Mouse (Mus musculus): Measurements from ENCODE around the gene Kmt2e. TPM values are rescaled to one million over a fixed set of nuclear protein-coding genes. Genes with fewer than 3 reads are reported as not detected.

The Kmt2e gene
- polyA plus RNA-seq, 1 experiment, result 12.2 TPM

- Histone ChIP-seq H3K4me1 (ENCODE audit: control insufficient read depth, insufficient read depth, insufficient read length, low read length) (no peaks in the 10 kb centered on the region), H3K36me3 (ENCODE audit: control insufficient read depth, insufficient read depth, low read length) (peaks cover 4% of the 10 kb centered on the region), H3K27me3 (ENCODE audit: control insufficient read depth, insufficient read depth, low read length) (no peaks in the 10 kb centered on the region), H3K4me3 (ENCODE audit: low read depth, low read length) (no peak overlapping the region), H3K27ac (ENCODE audit: insufficient read depth, low read depth, low read length) (no peak overlapping the region)
- WGBS, result 97% methylated on average over 3 of the region's 3 CpGs
- TF ChIP-seq POLR2A (IDR thresholded peaks at IDR 0.05; ENCODE audit: low read depth, low read length) (no peak), CTCF (IDR thresholded peaks at IDR 0.05; ENCODE audit: extremely low read depth, insufficient read length, insufficient replicate concordance, low read depth, low read length) (no peak)
Measured at GRCm38 (mm10) chr5:23519679-23520078, 85.4 kb downstream of the Kmt2e start.

GRCm38 (mm10) chr5:23521645-23522044, 87.4 kb downstream of the Kmt2e start:
- Histone ChIP-seq H3K27ac (ENCODE audit: insufficient read depth, low read depth, low read length) (no peak overlapping the region), H3K27me3 (ENCODE audit: control insufficient read depth, insufficient read depth, low read length) (no peaks in the 10 kb centered on the region), H3K4me1 (ENCODE audit: control insufficient read depth, insufficient read depth, insufficient read length, low read length) (no peaks in the 10 kb centered on the region), H3K36me3 (ENCODE audit: control insufficient read depth, insufficient read depth, low read length) (peaks cover 8% of the 10 kb centered on the region), H3K4me3 (ENCODE audit: low read depth, low read length) (no peak overlapping the region)
- TF ChIP-seq POLR2A (IDR thresholded peaks at IDR 0.05; ENCODE audit: low read depth, low read length), result no peak
- TF ChIP-seq CTCF (IDR thresholded peaks at IDR 0.05; ENCODE audit: extremely low read depth, insufficient read length, insufficient replicate concordance, low read depth, low read length), result no peak
- 82% methylated on average over 1 of the region's 1 CpGs for WGBS

GRCm38 (mm10) chr5:23523936-23524335, 89.7 kb downstream of the Kmt2e start:
- TF ChIP-seq POLR2A (IDR thresholded peaks at IDR 0.05; ENCODE audit: low read depth, low read length) (no peak), CTCF (IDR thresholded peaks at IDR 0.05; ENCODE audit: extremely low read depth, insufficient read length, insufficient replicate concordance, low read depth, low read length) (no peak)
- peaks cover 6% of the 10 kb centered on the region for H3K36me3 ChIP-seq (ENCODE audit: control insufficient read depth, insufficient read depth, low read length)
- 67% methylated on average over 3 of the region's 3 CpGs for WGBS

GRCm38 (mm10) chr5:23524621-23525020, 90.4 kb downstream of the Kmt2e start:
- no peaks in the 10 kb centered on the region for H3K4me1 ChIP-seq (ENCODE audit: control insufficient read depth, insufficient read depth, insufficient read length, low read length)
- H3K4me3 ChIP-seq (ENCODE audit: low read depth, low read length), result no peak overlapping the region
- H3K27me3 ChIP-seq (ENCODE audit: control insufficient read depth, insufficient read depth, low read length), result no peaks in the 10 kb centered on the region
- no peak for TF ChIP-seq CTCF (IDR thresholded peaks at IDR 0.05; ENCODE audit: extremely low read depth, insufficient read length, insufficient replicate concordance, low read depth, low read length)
- no peak for TF ChIP-seq POLR2A (IDR thresholded peaks at IDR 0.05; ENCODE audit: low read depth, low read length)
- no peak overlapping the region for H3K27ac ChIP-seq (ENCODE audit: insufficient read depth, low read depth, low read length)
- H3K36me3 ChIP-seq (ENCODE audit: control insufficient read depth, insufficient read depth, low read length), result peaks cover 5% of the 10 kb centered on the region
- WGBS, result 52% methylated on average over 3 of the region's 3 CpGs

More at GRCm38 (mm10) chr5:23523936-23524335, 89.7 kb downstream of the Kmt2e start:
- Histone ChIP-seq H3K27me3 (ENCODE audit: control insufficient read depth, insufficient read depth, low read length) (no peaks in the 10 kb centered on the region), H3K4me3 (ENCODE audit: low read depth, low read length) (no peak overlapping the region), H3K27ac (ENCODE audit: insufficient read depth, low read depth, low read length) (no peak overlapping the region), H3K4me1 (ENCODE audit: control insufficient read depth, insufficient read depth, insufficient read length, low read length) (no peaks in the 10 kb centered on the region)

GRCm38 (mm10) chr5:23531100-23531499, 96.9 kb downstream of the Kmt2e start:
- H3K4me3 ChIP-seq (ENCODE audit: low read depth, low read length), result no peak overlapping the region
- H3K36me3 ChIP-seq (ENCODE audit: control insufficient read depth, insufficient read depth, low read length), result 0 out of 2 replicates have a peak, but pooled peaks cover 2% of the 10 kb centered on the region
- TF ChIP-seq CTCF (IDR thresholded peaks at IDR 0.05; ENCODE audit: extremely low read depth, insufficient read length, insufficient replicate concordance, low read depth, low read length) (no peak), POLR2A (IDR thresholded peaks at IDR 0.05; ENCODE audit: low read depth, low read length) (no peak)
- H3K27me3 ChIP-seq (ENCODE audit: control insufficient read depth, insufficient read depth, low read length), result no peaks in the 10 kb centered on the region
- 91% methylated on average over 6 of the region's 6 CpGs for WGBS
- no peak overlapping the region for H3K27ac ChIP-seq (ENCODE audit: insufficient read depth, low read depth, low read length)
- no peaks in the 10 kb centered on the region for H3K4me1 ChIP-seq (ENCODE audit: control insufficient read depth, insufficient read depth, insufficient read length, low read length)

DNA sequence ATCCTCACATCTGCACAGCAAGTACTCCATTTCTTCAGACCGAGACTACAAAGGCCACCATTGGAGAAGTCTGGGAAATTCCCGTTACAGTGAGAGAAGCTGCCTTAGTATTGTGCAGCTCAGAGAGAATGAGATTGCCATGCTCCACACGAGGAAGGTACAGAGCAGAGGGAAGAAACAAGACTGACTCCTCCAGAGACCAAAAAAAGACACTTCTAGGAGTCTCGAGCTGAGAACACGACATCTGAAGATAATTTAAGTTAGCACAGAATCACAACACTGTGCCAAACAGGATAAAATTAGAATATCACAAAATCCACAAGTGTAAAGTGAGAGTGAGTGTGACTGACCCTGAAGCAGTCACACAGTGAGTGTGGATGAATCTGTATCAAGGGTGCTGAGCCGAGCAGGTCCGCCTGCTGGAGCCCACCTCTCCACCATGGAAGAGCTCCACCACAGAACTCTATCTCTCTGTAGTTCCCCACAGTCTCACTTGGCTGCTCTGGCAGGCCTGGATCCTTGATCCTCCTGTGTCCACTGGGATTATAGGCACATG, 97.4 kb downstream of the Kmt2e start:
- H3K27ac ChIP-seq (ENCODE audit: insufficient read depth, low read depth, low read length), result no peak overlapping the region
- WGBS, result 92% methylated on average over 7 of the region's 7 CpGs

GRCm38 (mm10) chr5:23535692-23536091, 101.5 kb downstream of the Kmt2e start:
- H3K4me3 ChIP-seq (ENCODE audit: low read depth, low read length), result no peak overlapping the region
- WGBS, result 93% methylated on average over 7 of the region's 7 CpGs
- no peaks in the 10 kb centered on the region for H3K27me3 ChIP-seq (ENCODE audit: control insufficient read depth, insufficient read depth, low read length)
- H3K27ac ChIP-seq (ENCODE audit: insufficient read depth, low read depth, low read length), result no peak overlapping the region
- TF ChIP-seq CTCF (IDR thresholded peaks at IDR 0.05; ENCODE audit: extremely low read depth, insufficient read length, insufficient replicate concordance, low read depth, low read length) (no peak), POLR2A (IDR thresholded peaks at IDR 0.05; ENCODE audit: low read depth, low read length) (no peak)
- H3K36me3 ChIP-seq (ENCODE audit: control insufficient read depth, insufficient read depth, low read length), result 0 out of 2 replicates have a peak, but pooled peaks cover 3% of the 10 kb centered on the region
- H3K4me1 ChIP-seq (ENCODE audit: control insufficient read depth, insufficient read depth, insufficient read length, low read length), result no peaks in the 10 kb centered on the region

More for the DNA sequence above, 97.4 kb downstream of the Kmt2e start:
- H3K36me3 ChIP-seq (ENCODE audit: control insufficient read depth, insufficient read depth, low read length), result 0 out of 2 replicates have a peak, but pooled peaks cover 2% of the 10 kb centered on the region
- no peaks in the 10 kb centered on the region for H3K4me1 ChIP-seq (ENCODE audit: control insufficient read depth, insufficient read depth, insufficient read length, low read length)
- no peaks in the 10 kb centered on the region for H3K27me3 ChIP-seq (ENCODE audit: control insufficient read depth, insufficient read depth, low read length)
- TF ChIP-seq POLR2A (IDR thresholded peaks at IDR 0.05; ENCODE audit: low read depth, low read length), result no peak
- TF ChIP-seq CTCF (IDR thresholded peaks at IDR 0.05; ENCODE audit: extremely low read depth, insufficient read length, insufficient replicate concordance, low read depth, low read length), result no peak
- H3K4me3 ChIP-seq (ENCODE audit: low read depth, low read length), result no peak overlapping the region
